Mouse (Mus musculus) lung, postnatal 0 days (tissue): ENCODE results near the gene Rbms1. TPM values are rescaled to one million over a fixed set of nuclear protein-coding genes. Genes with fewer than 3 reads are reported as not detected.
A peak's percentile ranks its signal among the peaks of the same experiment; 100 is the strongest.

ENCODE experiments used
- ATAC-seq: fragments of 200-750 bp; cut with Nextera tagmentation; 2 replicates; pipeline ENCODE4 v1.8.0; 2017; ENCODE audit warnings: moderate library complexity
- DNase-seq: peaks from one replicate; pipeline ENCODE4 v3.0.0-alpha.2; 2016; ENCODE audit warnings: low spot score
- H3K27ac ChIP-seq: fragments of 300-500 bp; sonication (generic); 2 replicates; pipeline ENCODE4 v1.5.1; 2014; ENCODE audit warnings: antibody characterized with exemption, mild to moderate bottlenecking, low read length, mixed read lengths
- H3K27me3 ChIP-seq: fragments of 300-500 bp; sonication (generic); replicated peaks from 2 replicates; pipeline ENCODE4 v1.6.1; 2014; ENCODE audit warnings: low read length, mixed read lengths; ENCODE audit not compliant: insufficient read depth
- H3K36me3 ChIP-seq: fragments of 300-500 bp; sonication (generic); 2 replicates; pipeline ENCODE4 v1.6.1; 2014; ENCODE audit warnings: low read length, mixed read lengths; ENCODE audit not compliant: insufficient read depth
- H3K4me1 ChIP-seq: fragments of 300-500 bp; sonication (generic); 2 replicates; pipeline ENCODE4 v1.6.1; 2014; ENCODE audit warnings: antibody characterized with exemption, low read depth, low read length, mixed read lengths; ENCODE audit not compliant: insufficient read depth
- H3K4me2 ChIP-seq: fragments of 300-500 bp; sonication (generic); replicated peaks from 2 replicates; pipeline ENCODE4 v1.6.1; 2014; ENCODE audit warnings: low read depth, mild to moderate bottlenecking, low read length, moderate library complexity, mixed read lengths
- H3K4me3 ChIP-seq: fragments of 300-500 bp; sonication (generic); 2 replicates; pipeline ENCODE4 v1.5.1; 2014; ENCODE audit warnings: low read depth, low read length
- H3K9ac ChIP-seq: fragments of 300-500 bp; sonication (generic); replicated peaks from 2 replicates; pipeline ENCODE4 v1.6.1; 2014; ENCODE audit warnings: low read depth, mild to moderate bottlenecking
- H3K9me3 ChIP-seq: fragments of 300-500 bp; sonication (generic); 2 replicates; pipeline ENCODE4 v1.6.1; 2016; ENCODE audit warnings: low read length, mixed read lengths
- CTCF ChIP-seq: IDR thresholded peaks from 2 replicates; pipeline ENCODE4 v1.5.1; 2016; ENCODE audit warnings: antibody characterized with exemption, mild to moderate bottlenecking
- EP300 ChIP-seq: IDR thresholded peaks from 2 replicates; pipeline ENCODE4 v1.6.1; 2016; ENCODE audit warnings: antibody characterized with exemption, mild to moderate bottlenecking, control low read depth
- WGBS: fragments of 180-500 bp; shearing (Covaris S2); extraction: QIAGEN DNeasy Blood & Tissue Kit; methylation state at CpG from one replicate; pipeline ENCODE4 v1.1.7; 2014; 5-methylcytosine and 5-hydroxymethylcytosine counted together
- polyA plus RNA-seq: library from polyadenylated mRNA; unstranded; fragments of >200 nt; fragmentation: Nextera tagmentation; extraction: Ambion mirVana; gene quantifications from 2 replicates; pipeline ENCODE4 v1.2.1, GENCODE M21; 2015

Gene Rbms1
- polyA plus RNA-seq, 1 experiment from 2014 or later = 156 TPM

GRCm38 (mm10) chr2:60712891-60713290, 250.1 kb downstream of the Rbms1 start:
- no peak overlapping the region for H3K4me2 ChIP-seq
- DNase-seq (no peak), ATAC-seq (no peak)
- no peaks in the 10 kb centered on the region for H3K9me3 ChIP-seq
- TF ChIP-seq CTCF (no peak), EP300 (no peak)
- H3K27ac ChIP-seq = no peak overlapping the region
- H3K4me1 ChIP-seq = no peaks in the 10 kb centered on the region
- no peak overlapping the region for H3K9ac ChIP-seq
- 60% methylated on average over 5 of the region's 5 CpGs for WGBS
- H3K36me3 ChIP-seq = no peaks in the 10 kb centered on the region
- no peaks in the 10 kb centered on the region for H3K27me3 ChIP-seq
- H3K4me3 ChIP-seq = no peak overlapping the region

- H3K9me3 ChIP-seq = no peaks in the 10 kb centered on the region
- DNase-seq (no peak), ATAC-seq (no peak)
- no peaks in the 10 kb centered on the region for H3K27me3 ChIP-seq
- H3K27ac ChIP-seq = no peak overlapping the region
- no peak overlapping the region for H3K4me3 ChIP-seq
- H3K36me3 ChIP-seq = no peaks in the 10 kb centered on the region
- H3K4me2 ChIP-seq = no peak overlapping the region
- TF ChIP-seq EP300 = no peak
- TF ChIP-seq CTCF = no peak
- no peaks in the 10 kb centered on the region for H3K4me1 ChIP-seq
- WGBS = 61% methylated on average over 6 of the region's 6 CpGs
- H3K9ac ChIP-seq = no peak overlapping the region
Observed at GRCm38 (mm10) chr2:60712483-60712882, 250.5 kb downstream of the Rbms1 start.

- no peak overlapping the region for H3K27ac ChIP-seq
- TF ChIP-seq EP300 (no peak), CTCF (no peak)
- no peaks in the 10 kb centered on the region for H3K27me3 ChIP-seq
- ATAC-seq = no peak
- H3K9me3 ChIP-seq = no peaks in the 10 kb centered on the region
- WGBS = 76% methylated on average over 7 of the region's 7 CpGs
- DNase-seq = no peak
- no peak overlapping the region for H3K4me3 ChIP-seq
- no peak overlapping the region for H3K4me2 ChIP-seq
- no peaks in the 10 kb centered on the region for H3K36me3 ChIP-seq
- no peak overlapping the region for H3K9ac ChIP-seq
- H3K4me1 ChIP-seq = no peaks in the 10 kb centered on the region
Observed at GRCm38 (mm10) chr2:60711098-60711880, 251.7 kb downstream of the Rbms1 start.

GRCm38 (mm10) chr2:60710317-60710716, 252.7 kb downstream of the Rbms1 start:
- H3K27ac ChIP-seq = no peak overlapping the region
- 59% methylated on average over 4 of the region's 4 CpGs for WGBS
- H3K4me2 ChIP-seq = no peak overlapping the region
- no peak overlapping the region for H3K4me3 ChIP-seq
- no peaks in the 10 kb centered on the region for H3K9me3 ChIP-seq
- no peak for ATAC-seq
- no peak overlapping the region for H3K9ac ChIP-seq
- no peaks in the 10 kb centered on the region for H3K4me1 ChIP-seq
- H3K27me3 ChIP-seq = no peaks in the 10 kb centered on the region
- TF ChIP-seq CTCF = no peak
- H3K36me3 ChIP-seq = no peaks in the 10 kb centered on the region
- no peak for DNase-seq

- ATAC-seq (no peak), DNase-seq (no peak)
- Histone ChIP-seq H3K4me1 (no peaks in the 10 kb centered on the region), H3K9ac (no peak overlapping the region), H3K27ac (no peak overlapping the region), H3K9me3 (no peaks in the 10 kb centered on the region), H3K27me3 (no peaks in the 10 kb centered on the region), H3K4me2 (no peak overlapping the region), H3K36me3 (no peaks in the 10 kb centered on the region), H3K4me3 (no peak overlapping the region)
- no peak for TF ChIP-seq EP300
- 32% methylated on average over 3 of the region's 3 CpGs for WGBS
Observed at GRCm38 (mm10) chr2:60708671-60709070, 254.3 kb downstream of the Rbms1 start.

GRCm38 (mm10) chr2:60706866-60707265, 256.1 kb downstream of the Rbms1 start:
- 45% methylated on average over 3 of the region's 3 CpGs for WGBS
- TF ChIP-seq EP300 (peak; percentile 91), CTCF (no peak)
- Histone ChIP-seq H3K9me3 (no peaks in the 10 kb centered on the region), H3K4me1 (peaks cover 7% of the 10 kb centered on the region; the same call in 1 of the 2 replicates), H3K27ac (peak overlapping the region; percentile 38; the same call in 1 of the 2 replicates), H3K36me3 (no peaks in the 10 kb centered on the region), H3K4me3 (no peak overlapping the region), H3K27me3 (no peaks in the 10 kb centered on the region), H3K9ac (no peak overlapping the region), H3K4me2 (no peak overlapping the region)
- DNase-seq = peak; percentile 46
- ATAC-seq = peak; percentile 43
